Mouse (Mus musculus): Measurements from ENCODE around the gene Agap1.

DNA sequence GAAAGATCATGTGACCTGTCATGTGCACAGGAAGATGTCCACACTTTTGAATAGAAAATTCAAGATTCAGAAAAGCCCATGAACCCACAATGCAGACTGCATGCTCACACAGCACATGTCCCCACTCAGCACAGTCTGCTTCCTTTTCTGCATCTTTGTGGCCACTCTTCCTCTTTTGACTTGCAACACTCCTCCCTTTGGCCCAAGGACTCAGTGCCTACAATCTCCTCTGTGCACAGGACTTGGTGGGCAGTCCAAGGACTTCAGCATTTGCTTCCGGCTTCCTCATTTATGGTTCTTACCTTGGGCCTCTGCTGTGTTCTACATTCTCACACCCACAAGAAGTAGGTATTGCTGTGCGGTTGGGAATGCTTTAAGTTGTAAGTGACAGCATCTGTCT, 447.6 kb downstream of the Agap1 start:
- TF ChIP-seq POLR2A (IDR thresholded peaks at IDR 0.05; ENCODE audit: control insufficient read depth, extremely low read depth, insufficient read depth, low read length, poor library complexity) (no peak), CTCF (IDR thresholded peaks at IDR 0.05; ENCODE audit: borderline replicate concordance, control insufficient read depth, extremely low read depth, insufficient read depth, low read length, poor library complexity) (no peak)

Data from thymus, adult 2 months (tissue).